Mouse (Mus musculus) right cerebral cortex, postnatal 36 days (tissue): ENCODE data around the gene Hoxc10.
A peak's percentile ranks its signal among the peaks of the same experiment; 100 is the strongest.

Source experiments
- DNase-seq, 2 experiments: peaks; one replicate each; pipeline ENCODE4 v3.0.0; 2022; ENCODE audit warnings: low spot score in 2 of 2, mixed read lengths in 1 of 2

The Hoxc10 gene

DNA sequence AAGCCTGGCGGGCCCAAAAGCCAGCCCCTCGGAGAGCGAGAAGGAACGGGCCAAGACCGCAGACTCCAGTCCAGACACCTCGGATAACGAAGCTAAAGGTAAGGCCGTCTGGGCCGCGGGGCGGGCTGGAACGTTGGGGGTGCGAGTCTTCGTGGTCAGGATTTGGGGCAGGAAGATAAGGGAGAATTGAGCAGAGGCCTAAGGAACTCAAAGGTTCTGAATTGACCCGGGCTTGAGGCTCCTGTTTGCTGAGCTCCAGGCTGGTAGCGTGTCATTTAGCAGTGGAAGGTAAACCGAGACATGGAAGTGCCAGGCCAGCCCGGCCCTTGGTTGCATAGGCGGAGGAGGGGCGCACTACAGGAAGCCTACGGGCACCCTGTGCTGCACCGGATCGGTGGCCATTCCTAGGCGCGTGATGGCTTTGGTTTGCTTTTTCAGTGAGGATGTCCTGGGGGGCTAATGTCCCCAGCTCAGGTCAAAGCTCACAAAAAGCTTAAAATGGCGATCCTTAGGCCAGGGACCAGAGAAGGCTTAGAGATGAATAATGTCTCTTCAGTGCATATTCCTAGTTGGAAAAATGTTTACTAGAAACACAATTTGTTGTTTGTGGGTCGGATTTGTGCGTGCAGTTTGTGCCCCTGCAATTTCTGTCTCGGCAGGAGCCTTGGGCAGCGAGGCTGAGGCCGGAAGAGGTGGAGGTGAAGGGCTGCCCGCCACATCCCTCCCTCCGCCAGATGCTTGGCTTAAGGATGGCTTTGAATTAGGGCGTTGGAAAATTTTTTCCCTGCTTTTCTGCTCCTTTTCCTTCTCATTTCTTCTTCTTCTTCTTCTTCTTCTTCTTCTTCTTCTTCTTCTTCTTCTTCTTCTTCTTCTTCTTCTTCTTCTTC is 1.2 kb downstream of the Hoxc10 start:
- DNase-seq, result no peak

DNA sequence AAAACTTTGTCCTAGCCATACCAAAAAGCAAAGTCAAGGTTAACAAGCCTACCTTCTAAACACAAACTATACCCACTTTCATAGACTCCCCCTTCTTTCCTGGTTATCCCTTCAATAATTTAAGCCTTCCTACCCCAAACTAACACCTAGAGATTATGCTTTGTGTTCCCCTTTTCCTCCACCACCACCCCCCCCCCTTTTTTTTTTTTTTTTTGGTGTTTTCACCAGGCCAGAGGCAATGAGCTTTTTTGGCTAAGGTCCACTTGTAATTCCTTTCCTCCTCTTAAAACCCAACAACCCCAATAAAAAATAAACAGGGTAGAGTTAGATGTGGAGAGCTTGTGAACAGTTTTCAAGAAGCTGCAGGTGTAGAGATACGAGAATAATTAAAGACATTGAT is 2.7 kb downstream of the Hoxc10 start:
- no peak for DNase-seq

DNA sequence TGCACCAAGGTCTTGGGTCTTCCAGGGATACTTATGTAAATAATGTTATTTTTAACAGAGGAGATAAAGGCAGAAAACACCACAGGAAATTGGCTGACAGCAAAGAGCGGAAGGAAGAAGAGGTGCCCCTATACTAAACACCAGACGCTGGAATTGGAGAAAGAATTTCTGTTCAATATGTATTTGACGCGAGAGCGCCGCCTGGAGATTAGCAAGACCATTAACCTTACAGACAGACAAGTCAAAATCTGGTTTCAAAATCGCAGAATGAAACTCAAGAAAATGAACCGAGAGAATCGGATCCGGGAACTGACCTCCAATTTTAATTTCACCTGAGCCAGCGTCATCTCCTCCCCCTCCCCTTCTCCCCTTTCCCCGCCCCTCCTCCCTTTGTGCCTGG is 4.1 kb downstream of the Hoxc10 start:
- DNase-seq, result no peak

DNA sequence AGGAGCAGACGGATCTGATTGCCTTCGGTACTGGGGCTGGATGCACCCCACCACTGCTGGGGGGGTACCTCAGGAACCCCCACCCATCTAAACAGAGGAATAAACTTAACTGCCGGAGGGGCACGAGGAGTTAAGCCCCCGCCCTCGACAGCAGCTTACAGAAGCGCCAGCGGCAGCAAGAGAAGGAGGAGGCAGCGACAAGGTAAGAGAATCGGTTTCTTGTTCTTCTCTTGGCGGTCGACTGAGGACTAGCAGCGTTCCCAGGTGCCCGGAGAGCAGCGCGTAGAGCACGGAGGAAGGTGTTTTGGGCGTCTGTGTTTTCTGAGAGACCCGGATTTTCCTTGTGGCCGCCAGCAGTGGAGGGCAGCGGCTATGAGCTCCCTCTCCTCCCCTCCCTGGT is 5.7 kb downstream of the Hoxc10 start:
- no peak for DNase-seq

DNA sequence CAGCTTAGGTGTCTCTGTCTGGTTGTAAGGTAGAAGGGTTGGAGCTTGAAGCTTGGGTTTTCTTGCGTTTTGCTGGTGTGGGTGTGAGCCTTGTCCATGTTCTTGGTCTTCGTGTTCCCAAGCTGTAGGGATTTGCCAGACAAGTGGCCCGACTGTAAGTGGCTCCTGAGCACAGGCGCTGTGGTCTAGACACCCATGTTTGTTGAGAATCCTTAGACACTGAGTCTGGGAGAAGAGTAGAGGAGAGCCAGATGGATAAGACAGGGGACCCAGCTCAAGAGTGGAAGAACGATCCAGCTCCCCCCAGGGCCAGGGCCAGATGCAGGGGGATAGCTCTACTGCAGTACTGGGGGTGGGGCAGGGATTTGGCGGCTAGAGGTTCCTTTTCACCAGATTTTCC is 6.2 kb downstream of the Hoxc10 start:
- DNase-seq, result no peak

DNA sequence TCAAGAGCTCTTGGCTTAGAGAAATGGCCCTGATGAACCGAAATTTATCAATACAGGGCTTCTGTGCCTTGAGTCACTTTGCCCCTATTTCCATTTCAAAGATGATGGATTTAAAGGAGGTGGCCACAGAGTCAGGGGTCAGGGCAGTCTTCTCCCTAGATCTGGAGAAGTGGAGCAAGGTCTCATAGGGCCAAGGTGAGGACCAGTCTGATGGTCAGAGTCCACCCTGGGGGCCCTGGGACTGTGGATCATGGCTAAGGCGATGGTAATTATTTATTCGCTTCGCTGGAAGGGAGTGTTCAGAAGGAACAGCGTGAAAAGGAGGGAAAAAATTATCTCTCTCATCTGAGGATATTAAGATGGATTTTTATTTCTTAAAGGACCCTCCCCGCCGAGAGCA is 8.4 kb downstream of the Hoxc10 start:
- no peak for DNase-seq

DNA sequence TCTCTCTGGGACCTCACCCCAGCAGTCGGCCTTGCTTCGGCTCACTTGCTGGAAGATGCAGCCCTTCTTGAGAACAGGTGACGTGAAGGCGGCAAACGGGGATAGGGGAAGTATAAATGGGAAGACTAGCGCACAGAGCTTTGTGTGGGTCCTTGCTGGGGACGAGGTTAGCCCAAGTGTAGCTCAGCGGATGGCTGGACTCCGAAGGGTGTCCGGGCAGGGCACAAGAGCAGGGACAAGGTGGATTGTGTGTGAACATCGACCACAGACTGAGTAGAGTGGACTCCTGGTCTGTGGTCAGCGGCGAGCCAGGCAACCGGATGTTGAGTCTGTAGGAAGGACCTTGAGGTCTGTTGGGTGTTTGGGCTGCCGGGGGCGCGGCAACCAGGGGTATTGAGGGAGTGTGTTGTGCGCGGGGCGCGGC is 9.1 kb downstream of the Hoxc10 start:
- DNase-seq, result no peak

DNA sequence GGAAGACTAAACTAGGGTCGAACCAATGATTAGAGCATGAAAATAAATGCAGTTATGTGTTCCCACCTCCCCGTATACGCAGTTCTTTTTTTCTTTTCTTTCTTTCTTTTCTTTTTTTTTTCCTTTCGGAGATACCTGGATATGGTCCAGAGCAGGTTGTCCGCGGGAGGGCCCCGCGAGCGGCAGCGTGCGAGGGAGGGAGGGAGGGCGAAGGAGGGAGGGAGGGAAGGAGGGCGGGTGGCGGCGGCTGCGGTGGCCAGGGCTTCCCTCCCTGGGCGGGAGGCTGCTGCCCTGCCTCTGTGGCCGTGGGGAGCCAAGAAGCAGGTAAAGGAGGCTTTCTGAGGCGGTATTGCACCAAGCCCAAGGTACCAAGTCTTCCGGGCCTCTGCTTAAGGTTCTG is 9.6 kb downstream of the Hoxc10 start, which contains the start of gene Hoxc9:
Gene Hoxc9, plus strand, starts transcription at position 269 of the 400 bp plus-strand sequence.
- no peak for DNase-seq

DNA sequence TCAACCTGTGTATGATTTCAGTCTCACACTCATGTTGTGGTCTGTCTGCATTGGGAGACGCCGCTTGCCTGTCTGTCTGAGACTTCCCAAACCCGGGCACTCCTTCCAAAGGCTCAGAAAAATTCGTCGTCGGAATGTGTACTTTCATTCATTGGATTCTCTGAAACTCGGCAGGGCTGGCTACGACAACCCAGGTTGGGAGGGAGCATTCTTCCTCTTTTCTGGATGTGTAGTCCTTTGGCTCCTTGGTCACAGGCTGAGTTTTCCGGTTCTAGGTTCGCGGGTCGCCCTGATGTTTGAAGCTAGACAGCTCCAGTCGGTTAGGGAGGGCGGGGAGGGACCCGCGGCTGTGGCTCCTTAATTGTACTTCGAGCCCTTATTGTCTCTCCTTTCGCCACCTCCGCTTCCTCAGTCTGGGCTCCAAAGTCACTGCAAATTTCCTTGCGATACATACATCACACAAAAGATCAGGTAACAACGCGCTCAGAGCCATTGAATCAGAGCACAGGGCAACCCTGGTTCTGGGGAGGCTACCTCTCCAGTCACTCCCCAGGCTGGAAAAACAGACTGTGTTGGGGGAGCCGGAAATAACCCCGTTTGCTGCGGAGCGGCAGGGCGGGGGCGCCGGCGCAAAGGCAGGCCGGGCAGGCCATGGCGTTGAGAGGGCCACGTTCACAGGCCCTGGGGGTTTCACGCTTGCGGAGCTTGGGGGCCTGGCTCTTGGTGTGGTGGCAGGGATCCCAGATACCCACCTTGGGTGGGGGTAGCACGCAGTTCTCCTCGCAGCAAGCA is 10.2 kb downstream of the Hoxc10 start:
- DNase-seq, result no peak

DNA sequence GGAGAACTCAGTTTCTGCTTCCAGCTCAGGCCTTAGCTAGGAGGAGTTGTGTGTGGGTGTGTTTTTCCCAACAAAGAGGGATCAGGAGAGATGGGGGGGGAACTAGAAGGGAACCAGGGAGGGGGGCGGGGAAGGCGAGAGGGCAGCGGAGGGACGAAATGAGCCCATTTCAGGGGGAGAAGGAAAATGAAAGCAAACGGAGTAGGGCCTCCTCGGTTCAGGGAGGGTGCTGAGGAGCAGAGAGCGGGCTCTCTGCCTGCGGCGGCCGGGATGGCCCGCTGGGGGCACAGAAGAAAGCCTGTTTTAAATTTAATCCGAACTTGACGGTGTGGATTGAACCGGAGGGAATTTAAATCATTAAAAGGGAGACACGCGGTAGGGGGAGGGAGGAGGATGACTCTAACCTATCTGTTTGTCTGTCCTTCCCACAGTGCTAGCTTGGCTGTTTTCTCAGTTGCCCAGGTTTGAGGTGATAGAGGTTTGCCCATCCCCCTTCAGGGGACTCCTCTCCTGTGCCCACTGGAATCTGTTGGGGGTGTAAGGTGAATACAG is 10.9 kb downstream of the Hoxc10 start:
- DNase-seq, result no peak

DNA sequence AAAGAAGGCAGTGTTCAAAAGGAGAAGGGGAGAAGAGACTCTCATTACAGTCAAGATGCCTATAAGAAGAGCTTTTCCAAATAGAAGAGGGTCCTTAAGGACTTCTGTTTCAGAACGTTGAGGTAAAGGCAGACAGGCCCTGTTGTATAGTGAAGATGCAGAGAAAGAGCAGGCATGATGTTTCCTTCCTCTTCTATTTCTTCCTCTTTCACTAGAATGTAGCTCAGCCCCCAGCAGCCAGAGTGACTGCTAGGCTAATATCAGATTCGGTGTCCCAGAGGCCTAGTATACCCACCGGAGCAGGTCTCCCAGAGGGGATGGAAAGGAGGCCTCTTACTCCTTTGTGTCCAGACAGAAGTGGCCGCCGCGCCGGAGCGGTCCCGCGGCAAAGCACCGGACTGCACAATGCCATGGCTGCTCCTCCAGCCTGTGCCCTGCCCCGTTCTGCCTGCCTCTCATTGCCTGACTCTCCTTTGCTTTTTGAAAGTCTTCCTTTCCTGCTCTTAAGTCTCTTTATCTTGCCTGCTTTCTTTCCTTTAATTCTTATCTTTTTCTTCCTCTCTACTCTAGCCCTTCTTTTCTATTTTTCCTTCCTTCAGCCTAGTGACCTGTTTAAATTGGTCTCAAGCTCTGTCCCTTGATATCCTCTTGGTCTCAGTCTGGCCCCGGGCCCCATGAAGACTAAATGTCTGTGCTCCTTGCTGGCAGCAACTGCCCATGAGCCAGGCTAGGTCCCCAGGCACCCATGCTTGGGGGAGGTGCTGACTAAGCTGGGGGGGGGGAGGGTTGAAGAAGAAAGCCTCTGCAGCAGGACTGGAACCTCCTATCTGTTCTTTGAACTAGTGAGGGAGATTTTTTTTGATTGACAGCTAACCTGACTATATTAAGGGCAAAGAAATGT is 12.3 kb downstream of the Hoxc10 start:
- no peak for DNase-seq

DNA sequence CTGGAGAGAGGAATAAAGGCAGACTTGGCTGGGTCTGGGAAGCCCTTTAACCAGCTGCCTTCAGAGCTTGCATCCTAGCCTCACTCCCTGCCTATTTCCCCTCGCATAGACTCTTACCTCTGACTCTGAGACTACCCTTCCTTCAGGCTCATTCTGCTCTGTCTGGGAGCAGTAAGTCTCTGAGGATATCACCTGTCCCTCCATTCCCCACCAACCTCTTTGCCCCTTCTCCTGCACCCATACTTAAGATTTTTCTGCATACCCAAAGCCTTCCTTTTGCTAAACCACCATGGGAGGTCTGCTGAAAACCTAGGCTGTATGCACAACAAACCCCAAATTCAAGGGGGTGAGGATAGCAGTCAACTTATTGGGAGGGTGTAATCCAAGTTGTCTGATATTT is 13.3 kb downstream of the Hoxc10 start:
- no peak for DNase-seq

DNA sequence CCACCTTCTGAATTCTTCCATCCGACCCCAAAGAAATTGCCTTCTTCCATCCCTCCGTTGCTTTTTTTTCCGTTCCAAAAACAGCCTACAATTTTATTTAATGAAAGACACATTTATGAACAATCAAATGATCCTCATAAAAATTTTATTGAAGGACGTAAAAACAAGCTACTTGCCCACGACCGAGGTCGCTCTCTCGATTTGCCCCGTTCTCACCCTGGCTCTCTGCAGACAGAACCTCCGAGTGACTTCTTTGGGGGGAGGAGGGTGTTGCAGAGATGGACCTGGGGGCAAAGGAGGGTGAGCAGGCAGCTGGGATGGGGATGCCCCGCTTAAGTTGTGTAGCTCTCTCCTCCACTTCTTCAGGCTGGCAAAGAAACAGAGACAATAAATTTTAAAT is 13.8 kb downstream of the Hoxc10 start:
- DNase-seq, result no peak

DNA sequence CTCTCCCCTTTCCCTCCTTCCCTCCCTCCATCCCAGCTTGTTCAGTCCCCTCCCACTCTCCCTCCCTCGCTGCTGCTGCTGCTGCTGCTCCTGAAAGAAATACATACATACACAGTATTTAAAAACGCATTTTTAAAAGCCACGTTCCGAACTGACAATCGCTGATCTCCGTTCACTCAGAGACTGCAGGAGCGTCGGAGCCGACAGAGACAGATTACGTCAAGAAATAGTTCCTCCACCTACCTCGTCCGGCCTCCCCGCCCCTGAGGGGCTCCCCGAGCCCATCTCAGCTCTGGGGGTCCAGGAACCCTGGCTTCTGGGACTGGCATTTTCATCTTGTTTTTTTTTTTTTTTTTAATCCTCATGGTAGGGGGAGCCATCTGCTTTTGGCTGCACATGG is 14.3 kb downstream of the Hoxc10 start:
- no peak for DNase-seq

DNA sequence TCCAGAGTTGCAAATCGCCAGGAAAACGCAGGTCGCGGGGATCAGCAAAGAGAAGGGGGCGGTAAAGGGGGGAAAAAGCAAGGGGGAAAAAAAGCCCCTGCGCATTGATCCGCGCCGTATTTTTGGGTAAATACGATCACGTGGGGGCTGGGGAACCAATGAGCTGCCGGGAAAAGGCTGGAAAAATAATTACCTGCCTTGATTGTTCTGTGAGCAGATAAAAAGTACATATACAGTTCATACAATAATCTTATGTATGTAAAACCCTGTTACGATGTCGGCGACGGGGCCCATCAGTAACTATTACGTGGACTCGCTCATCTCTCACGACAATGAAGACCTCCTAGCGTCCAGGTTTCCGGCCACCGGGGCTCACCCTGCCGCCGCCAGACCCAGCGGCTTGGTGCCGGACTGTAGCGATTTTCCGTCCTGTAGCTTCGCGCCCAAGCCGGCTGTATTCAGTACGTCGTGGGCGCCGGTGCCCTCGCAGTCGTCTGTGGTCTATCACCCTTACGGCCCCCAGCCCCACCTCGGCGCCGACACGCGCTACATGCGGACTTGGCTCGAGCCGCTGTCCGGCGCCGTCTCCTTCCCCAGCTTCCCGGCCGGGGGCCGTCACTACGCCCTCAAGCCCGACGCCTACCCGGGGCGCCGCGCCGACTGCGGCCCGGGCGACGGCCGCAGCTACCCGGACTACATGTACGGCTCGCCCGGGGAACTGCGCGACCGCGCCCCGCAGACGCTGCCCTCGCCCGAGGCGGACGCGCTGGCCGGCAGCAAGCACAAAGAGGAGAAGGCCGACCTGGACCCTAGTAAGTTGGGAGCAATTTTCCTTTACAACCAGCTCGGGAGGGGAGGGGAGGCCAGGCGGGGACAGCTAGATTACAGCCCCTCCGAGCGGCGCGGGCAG is 15.0 kb downstream of the Hoxc10 start:
- no peak for DNase-seq

DNA sequence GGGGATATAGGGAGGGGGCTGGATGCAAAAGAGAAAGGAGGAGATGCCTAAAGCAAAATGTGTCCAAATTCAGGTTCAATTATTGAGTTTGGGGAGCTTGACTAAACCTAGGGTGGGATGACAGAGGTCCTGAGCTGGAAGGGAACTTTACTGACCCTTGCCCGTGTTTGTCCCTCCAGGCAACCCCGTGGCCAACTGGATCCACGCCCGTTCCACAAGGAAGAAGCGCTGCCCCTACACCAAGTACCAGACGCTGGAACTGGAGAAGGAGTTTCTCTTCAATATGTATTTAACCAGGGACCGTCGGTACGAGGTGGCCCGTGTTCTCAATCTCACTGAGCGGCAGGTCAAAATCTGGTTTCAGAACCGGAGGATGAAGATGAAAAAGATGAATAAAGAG is 17.1 kb downstream of the Hoxc10 start:
- DNase-seq, result no peak

DNA sequence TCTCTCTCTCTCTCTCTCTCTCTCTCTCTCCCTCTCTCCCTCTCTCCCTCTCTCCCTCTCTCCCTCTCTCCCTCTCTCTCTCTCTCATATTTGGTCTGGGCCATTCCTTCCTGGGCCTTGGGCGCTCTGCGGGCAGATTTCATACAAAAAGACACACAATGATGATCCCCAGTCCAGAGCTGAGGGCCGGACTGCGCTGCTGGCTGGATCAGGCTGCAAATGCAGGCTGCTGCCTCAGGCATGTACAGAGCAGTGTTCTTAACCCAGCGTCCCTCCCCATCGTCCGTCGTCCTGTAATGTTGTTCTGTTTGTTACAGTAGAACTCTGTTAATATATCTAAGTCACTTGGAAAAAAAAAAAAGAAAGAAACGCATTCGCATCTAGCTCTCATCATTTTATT is 17.9 kb downstream of the Hoxc10 start:
- no peak for DNase-seq

DNA sequence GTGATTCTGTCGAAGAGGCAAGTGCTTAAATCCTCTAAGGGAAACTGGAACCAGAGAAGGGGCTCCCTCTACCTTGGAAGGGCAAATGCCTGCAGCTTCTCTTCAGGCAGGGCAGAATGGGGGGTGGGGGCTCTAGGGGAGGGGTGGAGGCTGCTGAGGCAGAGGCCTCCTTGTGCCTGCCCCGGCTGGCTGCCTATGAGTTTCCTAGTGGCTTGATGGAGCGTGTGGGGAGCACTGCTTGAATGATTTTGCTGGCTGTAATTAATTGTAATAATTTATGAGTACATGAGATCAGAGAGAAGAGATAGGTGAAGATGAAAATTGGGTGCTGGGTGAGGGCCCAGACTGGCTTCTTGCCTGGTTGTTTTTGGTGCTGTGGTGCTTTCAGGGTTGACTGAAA is 18.3 kb downstream of the Hoxc10 start:
- DNase-seq, result no peak

DNA sequence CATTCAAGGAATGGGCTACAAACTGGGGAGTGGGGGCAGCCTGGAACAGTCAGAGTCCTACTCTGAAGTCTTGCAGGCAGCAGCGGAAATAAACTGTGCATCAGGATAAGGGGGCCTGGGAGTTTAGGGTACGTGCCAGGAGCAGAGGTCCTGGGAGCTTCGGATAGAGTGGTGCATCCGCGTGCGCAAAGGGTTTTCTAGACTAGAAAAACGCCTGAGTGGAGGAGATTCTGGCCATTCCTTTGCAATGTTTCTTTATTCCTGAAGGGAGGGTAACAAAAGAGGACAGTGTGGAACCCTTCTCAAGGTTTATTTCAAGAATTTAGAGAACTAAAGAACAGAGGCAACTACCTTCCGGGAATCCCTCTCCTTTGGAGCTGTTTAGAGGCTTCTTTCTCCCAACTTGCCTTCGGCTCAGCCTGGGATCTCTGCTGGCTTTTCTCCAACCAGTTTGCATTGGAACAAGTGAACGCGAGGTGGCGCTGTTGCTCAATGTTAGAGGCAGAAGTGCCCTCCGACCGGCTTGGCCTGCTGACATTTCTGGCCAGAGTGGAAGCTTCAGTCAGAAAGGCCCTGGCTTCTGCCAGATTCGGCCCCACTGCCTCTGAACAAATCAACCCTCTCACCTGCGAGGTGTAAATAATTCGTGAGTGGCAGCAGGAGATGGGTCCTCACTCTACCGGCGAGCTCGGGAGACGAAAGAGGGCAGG is 20.7 kb downstream of the Hoxc10 start:
- peak; percentile 65 for DNase-seq

DNA sequence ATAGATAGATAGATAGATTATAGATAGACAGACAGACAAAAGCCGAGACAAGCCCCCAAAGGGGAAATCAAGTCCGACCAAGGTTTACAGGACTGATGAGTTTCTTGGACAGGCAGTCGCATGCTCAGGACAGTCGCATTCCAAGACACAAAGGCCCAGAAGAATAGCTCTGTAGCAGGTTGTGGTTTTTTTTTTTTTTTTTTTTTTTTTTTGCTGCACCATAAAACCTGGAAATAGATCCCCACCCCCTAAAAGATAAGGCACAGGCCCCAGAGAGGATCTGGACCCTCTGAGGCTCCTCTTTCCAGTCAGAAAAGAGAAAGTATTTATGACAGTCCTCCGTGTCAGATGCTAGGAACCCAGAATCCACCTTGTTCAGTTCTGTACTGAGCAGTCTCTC is 21.5 kb downstream of the Hoxc10 start:
- DNase-seq, result no peak
